Mouse (Mus musculus) brain, embryonic 14.5 days (tissue): ENCODE results near the gene Smurf1. TPM values are rescaled to one million over a fixed set of nuclear protein-coding genes. Genes with fewer than 3 reads are reported as not detected.

Experiments used
- DNase-seq: peaks from one replicate; pipeline ENCODE4 v3.0.0-alpha.2; 2011; ENCODE audit warnings: low read depth
- CTCF ChIP-seq: fragments of 200-500 bp; IDR thresholded peaks from 2 replicates; pipeline ENCODE4 v1.5.1; 2012; ENCODE audit warnings: inconsistent platforms, mild to moderate bottlenecking, moderate library complexity, borderline replicate concordance; ENCODE audit not compliant: insufficient read depth, insufficient read length; ENCODE audit errors: extremely low read depth
- POLR2A ChIP-seq: fragments of 200-500 bp; IDR thresholded peaks from 2 replicates; pipeline ENCODE4 v1.6.1; 2012; ENCODE audit warnings: mild to moderate bottlenecking, inconsistent platforms, borderline replicate concordance; ENCODE audit not compliant: poor library complexity, insufficient read depth, insufficient read length, severe bottlenecking; ENCODE audit errors: extremely low read depth
- polyA plus RNA-seq: library from polyadenylated mRNA; depleted of rRNA; stranded (reverse); fragments of >200 nt; gene quantifications from 2 replicates; pipeline ENCODE4 v1.2.3, GENCODE M21; 2012; rRNA removed

Gene Smurf1
- polyA plus RNA-seq: 50.6 and 65.4 TPM in 2 replicates

- DNase-seq: peak; percentile 98
- TF ChIP-seq CTCF (no peak), POLR2A (peak; percentile 64; the same call in 1 of the 2 replicates)
Observed at GRCm38 (mm10) chr5:144965639-144966351, at the start of gene Smurf1. Smurf1 (minus strand) TSS chr5:144965847.

GRCm38 (mm10) chr5:145014278-145014677 is 48.6 kb upstream of the Smurf1 start:
- TF ChIP-seq POLR2A: no peak
- TF ChIP-seq CTCF: no peak
- DNase-seq: no peak

DNA sequence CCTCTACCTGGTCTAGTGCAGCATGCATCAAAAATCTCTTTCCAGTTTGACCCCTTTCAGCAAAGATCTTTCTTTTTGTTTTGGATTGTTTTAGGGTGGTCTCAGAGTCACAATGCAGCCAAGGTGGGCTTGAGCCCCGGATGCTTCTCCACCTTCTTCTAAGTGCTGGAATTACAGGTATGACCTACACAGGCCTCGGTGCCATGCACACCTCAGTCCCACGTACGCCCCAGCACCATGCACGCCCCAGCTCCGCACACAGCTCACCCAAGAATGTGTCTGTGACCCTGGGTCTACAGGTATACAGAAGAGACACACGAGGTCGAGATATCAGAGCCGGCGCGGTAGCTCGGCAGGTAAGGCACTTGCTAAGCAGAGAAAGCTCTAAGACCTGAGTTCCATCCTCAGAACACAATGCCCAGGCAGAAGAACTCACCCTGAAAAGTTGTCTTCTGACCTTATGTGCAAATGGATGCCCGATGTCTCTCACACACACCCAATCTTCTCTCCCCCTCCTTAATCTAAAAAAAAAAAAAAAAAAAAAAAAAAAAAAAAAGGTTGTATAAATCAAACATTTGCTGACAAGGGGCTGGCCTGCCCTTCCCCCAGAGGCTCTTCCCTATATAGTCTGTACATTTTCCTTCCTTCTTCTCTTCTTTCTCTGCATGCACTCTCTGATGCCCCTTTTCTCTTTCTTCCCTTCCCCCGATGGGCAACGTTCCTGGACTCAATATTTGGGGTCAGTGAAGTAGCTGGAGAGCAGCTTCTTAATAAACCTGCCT is 43.4 kb upstream of the Smurf1 start:
- DNase-seq: no peak
- no peak for TF ChIP-seq POLR2A
- TF ChIP-seq CTCF: no peak

GRCm38 (mm10) chr5:145005596-145005995 is 39.9 kb upstream of the Smurf1 start:
- no peak for DNase-seq
- TF ChIP-seq CTCF: no peak
- no peak for TF ChIP-seq POLR2A

- no peak for DNase-seq
- no peak for TF ChIP-seq POLR2A
- TF ChIP-seq CTCF: no peak
Observed at GRCm38 (mm10) chr5:145004495-145004894, 38.8 kb upstream of the Smurf1 start.

DNA sequence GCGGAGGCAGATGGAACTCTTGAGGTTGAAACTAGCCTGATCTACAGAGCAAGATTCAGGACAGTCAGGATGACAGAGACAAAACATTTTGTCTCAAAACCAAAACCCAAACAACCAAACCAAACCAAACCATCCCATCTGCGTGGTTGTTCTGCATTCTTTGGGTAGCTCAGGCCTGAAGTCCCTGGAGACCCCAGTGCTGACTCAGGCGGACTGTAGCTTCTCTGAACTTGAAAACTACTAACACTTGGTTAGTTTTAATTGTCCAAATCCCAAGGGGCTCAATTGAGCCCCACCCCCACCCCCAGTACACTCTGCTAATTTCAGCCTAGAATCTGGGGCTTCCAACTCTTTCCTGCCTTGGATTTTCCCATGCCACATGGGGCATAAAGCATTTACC is 37.7 kb upstream of the Smurf1 start:
- no peak for TF ChIP-seq CTCF
- no peak for TF ChIP-seq POLR2A
- DNase-seq: no peak

DNA sequence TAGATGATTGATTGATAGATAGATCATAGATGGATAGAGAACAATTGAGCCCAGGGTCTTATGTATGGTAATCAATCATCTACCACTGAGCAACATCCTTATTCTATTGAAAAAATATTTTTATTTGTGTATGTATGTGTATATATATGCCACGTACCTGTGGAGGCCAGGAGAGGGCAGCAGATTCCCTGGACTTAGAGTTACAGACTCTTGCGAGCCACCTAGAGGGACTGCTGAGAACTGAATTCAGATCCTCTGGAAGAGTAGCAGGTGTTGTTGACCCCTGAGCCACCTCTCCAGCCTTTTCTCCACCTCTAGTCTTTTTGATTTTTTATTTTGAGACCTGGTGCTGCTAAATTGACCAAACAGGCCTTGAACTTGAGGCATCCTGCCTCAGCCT is 32.8 kb upstream of the Smurf1 start:
- DNase-seq: peak; percentile 23
- TF ChIP-seq CTCF: peak; percentile 41; the same call in 1 of the 2 replicates
- TF ChIP-seq POLR2A: no peak

DNA sequence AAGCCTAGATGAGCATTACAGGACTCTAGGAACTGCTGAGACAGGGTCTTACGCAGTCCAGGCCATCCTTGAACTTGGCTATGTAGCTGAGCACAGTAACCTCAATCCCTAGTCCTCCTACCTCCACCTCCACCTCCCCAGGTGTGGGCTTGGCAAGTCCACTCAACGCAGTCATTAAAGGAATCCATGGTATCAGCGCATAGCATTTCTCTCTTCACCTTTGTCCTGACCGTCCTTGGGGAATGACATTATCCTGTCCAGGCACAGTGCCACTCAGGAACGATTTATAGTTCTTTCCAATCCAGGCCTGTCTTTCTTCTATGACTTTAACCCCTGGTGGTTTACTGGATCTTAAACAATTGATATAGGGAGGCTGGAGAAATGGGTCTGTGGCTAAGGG is 24.8 kb upstream of the Smurf1 start:
- TF ChIP-seq POLR2A (no peak), CTCF (no peak)
- DNase-seq: no peak

DNA sequence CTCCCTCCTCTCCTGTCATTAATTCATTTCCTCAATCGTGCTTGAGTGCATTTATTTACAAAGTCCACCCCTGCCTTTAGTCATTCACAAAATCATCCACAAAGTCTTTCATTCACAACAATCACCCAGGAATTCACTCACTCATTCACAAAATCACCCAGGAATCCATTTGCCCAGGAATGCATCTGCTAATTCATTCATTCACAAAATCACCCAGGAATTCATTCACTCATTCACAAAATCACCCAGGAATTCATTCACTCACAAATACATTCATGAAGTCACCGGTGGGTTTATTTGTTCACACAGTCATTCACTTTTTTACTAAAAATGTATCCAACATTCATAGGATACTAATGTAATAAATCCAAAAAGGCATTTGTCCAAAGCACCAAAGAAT is 24.4 kb upstream of the Smurf1 start:
- peak; percentile 29 for DNase-seq

DNA sequence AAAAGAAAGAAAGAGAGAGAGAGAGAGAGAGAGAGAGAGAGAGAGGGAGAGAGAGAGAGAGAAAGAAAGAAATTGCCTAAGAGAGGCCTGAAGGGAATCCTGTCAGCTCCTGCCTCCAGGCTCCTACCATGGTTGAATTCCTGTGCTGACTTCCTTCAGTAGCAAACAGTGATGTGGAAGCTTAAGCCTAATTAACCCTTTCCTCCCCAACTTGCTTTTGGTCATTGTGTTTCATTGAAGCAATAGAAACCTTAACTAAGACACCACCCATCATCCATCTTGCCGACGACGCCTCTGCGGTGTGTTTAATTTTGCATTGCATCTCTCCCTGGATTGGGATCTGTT is 23.4 kb upstream of the Smurf1 start:
- TF ChIP-seq CTCF: no peak
- TF ChIP-seq POLR2A: no peak
- no peak for DNase-seq

More for the DNA sequence above, 24.4 kb upstream of the Smurf1 start:
- TF ChIP-seq CTCF (no peak), POLR2A (no peak)

GRCm38 (mm10) chr5:144988340-144989060 is 22.9 kb upstream of the Smurf1 start:
- DNase-seq: peak; percentile 84

DNA sequence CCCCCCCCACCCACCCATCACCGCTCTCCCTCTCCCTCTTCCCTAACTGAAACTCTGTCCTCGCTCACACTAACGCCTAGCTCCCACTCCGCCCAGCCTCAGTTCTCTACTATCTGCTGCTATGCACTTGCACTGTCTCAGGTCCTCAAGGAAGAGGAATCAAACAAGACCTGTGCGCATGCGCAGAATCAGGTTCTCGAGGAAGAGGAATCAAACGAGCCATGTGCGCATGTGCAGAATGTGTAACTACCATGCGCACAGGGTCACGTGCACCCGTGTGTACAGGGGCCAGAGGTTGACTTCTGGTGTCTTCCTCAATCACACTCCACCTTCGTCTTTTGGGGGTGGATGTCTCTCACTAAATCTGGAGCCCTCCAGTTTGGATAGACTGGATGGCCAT is 21.9 kb upstream of the Smurf1 start:
- DNase-seq: no peak
- TF ChIP-seq CTCF (no peak), POLR2A (no peak)

More at GRCm38 (mm10) chr5:144988340-144989060, 22.9 kb upstream of the Smurf1 start:
- peak; percentile 71; the same call in 1 of the 2 replicates for TF ChIP-seq CTCF
- no peak for TF ChIP-seq POLR2A
